Mouse (Mus musculus): ENCODE measurements at regions not wholly inside any gene's neighbourhood (a gene's known extent, or its start where the extent isn't known, plus 50 kb on each side); places are given as distances from the start of the nearest gene placed in this dataset.

GRCm38 (mm10) chr5:89354936-89355335 is 102.8 kb downstream of the Gc start:
- in situ Hi-C loops (cut with MboI, MseI), result loop anchor here (5.0 kb wide), 1 partner anchor 287 kb away; no protein-coding TSS in a partner anchor

DNA sequence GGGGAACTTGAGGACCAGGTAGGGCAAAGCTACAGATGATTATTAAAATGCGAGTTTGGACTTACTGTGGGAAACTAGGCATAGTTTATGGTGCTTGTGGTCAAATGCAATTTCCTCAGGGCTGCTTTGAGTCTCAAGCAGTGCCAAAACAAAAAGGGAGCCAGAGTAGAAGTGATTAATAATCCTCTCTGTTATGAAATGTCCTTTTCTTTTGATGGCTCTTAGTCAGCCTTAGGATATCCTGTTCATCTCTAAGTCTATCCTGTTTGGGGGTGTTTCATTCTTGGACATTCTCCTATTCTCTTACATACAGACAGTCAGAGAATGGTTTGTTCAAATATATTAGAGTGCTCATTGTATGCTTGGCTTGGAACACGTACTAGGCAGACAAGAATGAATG is 109.9 kb downstream of the Gc start:
- in situ Hi-C loops (cut with MboI, MseI), result no loop called here

GRCm38 (mm10) chr5:89340532-89340931 is 117.2 kb downstream of the Gc start:
- in situ Hi-C loops (cut with MboI, MseI), result no loop called here

GRCm38 (mm10) chr5:89337966-89338657 is 119.6 kb downstream of the Gc start:
- in situ Hi-C loops (cut with MboI, MseI), result no loop called here
